Mouse (Mus musculus) adrenal gland, adult (tissue): ENCODE results near the gene Ntm.
A peak's percentile ranks its signal among the peaks of the same experiment; 100 is the strongest.

ENCODE experiments used
- DNase-seq, 2 experiments: peaks; one replicate each; pipeline ENCODE4 v3.0.0; 2022 to 2023; ENCODE audit warnings: low spot score in 1 of 2; ENCODE audit not compliant: inconsistent age in 2 of 2

Ntm gene

GRCm38 (mm10) chr9:29262836-29263235, 700.1 kb downstream of the Ntm start:
- no peak for DNase-seq

GRCm38 (mm10) chr9:29252866-29253265, 710.1 kb downstream of the Ntm start:
- peak; percentile 72 to 84 for DNase-seq

GRCm38 (mm10) chr9:29250813-29251212, 712.1 kb downstream of the Ntm start:
- peak in 1 of 2 experiments; percentile 35 for DNase-seq

GRCm38 (mm10) chr9:29247812-29248211, 715.1 kb downstream of the Ntm start:
- no peak for DNase-seq

- no peak for DNase-seq
Observed at GRCm38 (mm10) chr9:29244006-29244405, 718.9 kb downstream of the Ntm start.

- DNase-seq = no peak
Observed at GRCm38 (mm10) chr9:29242497-29243422, 720.2 kb downstream of the Ntm start.

- DNase-seq = no peak
Observed at GRCm38 (mm10) chr9:29240797-29241196, 722.1 kb downstream of the Ntm start.

- DNase-seq = no peak
Observed at GRCm38 (mm10) chr9:29238973-29239372, 724.0 kb downstream of the Ntm start.

- DNase-seq = no peak
Observed at GRCm38 (mm10) chr9:29236752-29237151, 726.2 kb downstream of the Ntm start.

GRCm38 (mm10) chr9:29227747-29228146, 735.2 kb downstream of the Ntm start:
- DNase-seq = no peak

GRCm38 (mm10) chr9:29222915-29223545, 739.9 kb downstream of the Ntm start:
- DNase-seq = no peak

GRCm38 (mm10) chr9:29220941-29221615, 741.9 kb downstream of the Ntm start:
- no peak for DNase-seq

- no peak for DNase-seq
Observed at GRCm38 (mm10) chr9:29220493-29220892, 742.4 kb downstream of the Ntm start.

GRCm38 (mm10) chr9:29217951-29218350, 745.0 kb downstream of the Ntm start:
- DNase-seq = peak; percentile 60 to 84

- peak in 1 of 2 experiments; percentile 45 for DNase-seq
Observed at GRCm38 (mm10) chr9:29216528-29216927, 746.4 kb downstream of the Ntm start.

GRCm38 (mm10) chr9:29215796-29216195, 747.1 kb downstream of the Ntm start:
- no peak for DNase-seq

- DNase-seq = no peak
Observed at GRCm38 (mm10) chr9:29215241-29215640, 747.7 kb downstream of the Ntm start.

GRCm38 (mm10) chr9:29209243-29209642, 753.7 kb downstream of the Ntm start:
- DNase-seq = no peak

GRCm38 (mm10) chr9:29208142-29208541, 754.8 kb downstream of the Ntm start:
- DNase-seq = no peak

GRCm38 (mm10) chr9:29205680-29206079, 757.3 kb downstream of the Ntm start:
- no peak for DNase-seq

GRCm38 (mm10) chr9:29202196-29202595, 760.7 kb downstream of the Ntm start:
- peak in 1 of 2 experiments; percentile 36 for DNase-seq
